Mouse (Mus musculus) C2C12 (cell line): Measurements from ENCODE around the gene Bche.

Experiments
- CEBPB ChIP-seq: IDR thresholded peaks from one replicate; pipeline ENCODE4 v1.6.1; 2011; ENCODE audit warnings: low read depth, mild to moderate bottlenecking, control low read depth, moderate library complexity
- CTCF ChIP-seq: IDR thresholded peaks from one replicate; pipeline ENCODE4 v1.5.1; 2011; ENCODE audit not compliant: control insufficient read depth, insufficient read depth, insufficient read length
- USF1 ChIP-seq: IDR thresholded peaks from one replicate; pipeline ENCODE4 v1.6.1; 2011; ENCODE audit warnings: low read depth, mild to moderate bottlenecking, control low read depth, moderate library complexity

DNA sequence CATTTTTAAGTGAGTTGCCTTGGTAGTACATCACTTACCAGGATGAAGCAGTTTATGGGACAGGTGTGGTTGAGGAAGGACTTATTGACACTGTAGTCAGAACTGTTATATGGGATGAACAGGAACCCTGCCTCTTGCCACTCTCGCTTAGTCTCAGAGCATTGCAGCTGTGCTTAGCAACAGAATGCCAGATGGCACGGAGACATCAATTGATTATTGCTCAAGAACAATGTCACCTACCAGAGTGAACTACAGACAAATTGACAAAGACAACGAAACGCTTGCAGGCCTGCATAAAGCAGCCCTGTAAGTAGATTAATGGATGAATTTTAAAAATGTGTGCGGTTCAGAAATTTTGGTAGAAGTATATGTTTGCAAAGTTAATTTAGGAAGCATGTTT, 21.3 kb upstream of the Bche start:
- TF ChIP-seq USF1 (no peak), CTCF (no peak), CEBPB (no peak)
